Mouse (Mus musculus) MEL (cell line): ENCODE results near the gene Olfr1262. TPM values are rescaled to one million over a fixed set of nuclear protein-coding genes. Genes with fewer than 3 reads are reported as not detected.

ENCODE experiments used
- DNase-seq: peaks from one replicate; pipeline ENCODE4 v3.0.0; 2011; ENCODE audit warnings: low read depth, low spot score
- H3K27ac ChIP-seq: 2 replicates; pipeline ENCODE4 v1.5.1; 2012; ENCODE audit warnings: low read depth, mild to moderate bottlenecking, control low read depth, low read length, moderate library complexity; ENCODE audit not compliant: control insufficient read depth
- H3K27me3 ChIP-seq, 2 experiments: fragments of 150-350 bp in 1 of 2; sonication (generic) in 1 of 2; 2 replicates each; pipeline ENCODE4 v1.6.1; 2012; ENCODE audit warnings: low read length in 2 of 2, mild to moderate bottlenecking in 2 of 2, improper control_type of control experiment in 1 of 2, moderate library complexity in 1 of 2; ENCODE audit not compliant: insufficient read depth in 2 of 2, control insufficient read depth in 1 of 2
- H3K36me3 ChIP-seq, 2 experiments: 2 replicates each; pipeline ENCODE4 v1.6.1; 2012 to 2014; ENCODE audit warnings: low read length in 2 of 2, improper control_type of control experiment in 1 of 2, inconsistent platforms in 1 of 2, mild to moderate bottlenecking in 1 of 2; ENCODE audit not compliant: insufficient read depth in 2 of 2, control insufficient read depth in 1 of 2
- H3K4me1 ChIP-seq, 2 experiments: fragments of 150-350 bp in 1 of 2; sonication (generic) in 1 of 2; 2 replicates each; pipeline ENCODE4 v1.6.1; 2012; ENCODE audit warnings: low read length in 2 of 2, improper control_type of control experiment in 1 of 2, mild to moderate bottlenecking in 1 of 2; ENCODE audit not compliant: insufficient read depth in 2 of 2, control insufficient read depth in 1 of 2
- H3K4me3 ChIP-seq, 2 experiments: fragments of 150-350 bp in 1 of 2; sonication (generic) in 1 of 2; 2 replicates each; pipeline ENCODE4 v1.5.1; 2012; ENCODE audit warnings: low read depth in 2 of 2, low read length in 2 of 2, mild to moderate bottlenecking in 2 of 2, moderate library complexity in 2 of 2, control low read depth in 1 of 2, improper control_type of control experiment in 1 of 2; ENCODE audit not compliant: control insufficient read depth in 1 of 2, insufficient read depth in 1 of 2
- H3K79me2 ChIP-seq: 2 replicates; pipeline ENCODE4 v1.6.1; 2012; ENCODE audit warnings: mild to moderate bottlenecking, low read length, moderate library complexity; ENCODE audit not compliant: control insufficient read depth, poor library complexity, insufficient read depth
- H3K9ac ChIP-seq: 2 replicates; pipeline ENCODE4 v1.6.1; 2012; ENCODE audit warnings: low read depth, mild to moderate bottlenecking, control low read depth, low read length, moderate library complexity; ENCODE audit not compliant: control insufficient read depth, poor library complexity, severe bottlenecking
- H3K9me3 ChIP-seq: fragments of 150-350 bp; sonication (generic); replicated peaks from 2 replicates; pipeline ENCODE4 v1.6.1; 2012; ENCODE audit warnings: mild to moderate bottlenecking, low read length, improper control_type of control experiment, moderate library complexity; ENCODE audit not compliant: insufficient read depth
- CTCF ChIP-seq, 3 experiments: IDR thresholded peaks in 2 of 3; conservative IDR thresholded peaks in 1 of 3; 2 replicates each; pipeline ENCODE4 v1.5.1; 2011 to 2012; ENCODE audit warnings: low read length in 3 of 3, low read depth in 2 of 3, mild to moderate bottlenecking in 2 of 3, improper control_type of control experiment in 1 of 3, inconsistent platforms in 1 of 3, mixed read lengths in 1 of 3, moderate library complexity in 1 of 3; ENCODE audit not compliant: control insufficient read depth in 1 of 3, insufficient read depth in 1 of 3, poor library complexity in 1 of 3, severe bottlenecking in 1 of 3
- E2F4 ChIP-seq: IDR thresholded peaks from 2 replicates; pipeline ENCODE4 v1.6.1; 2011; ENCODE audit warnings: low read depth, low read length, improper control_type of control experiment, borderline replicate concordance
- ELF1 ChIP-seq: IDR thresholded peaks from 2 replicates; pipeline ENCODE4 v1.6.1; 2014; ENCODE audit warnings: low read depth, mild to moderate bottlenecking, inconsistent platforms, low read length, improper control_type of control experiment, moderate library complexity
- ETS1 ChIP-seq: IDR thresholded peaks from 2 replicates; pipeline ENCODE4 v1.6.1; 2012; ENCODE audit warnings: low read depth, mild to moderate bottlenecking, inconsistent platforms, low read length, improper control_type of control experiment, moderate library complexity
- GATA1 ChIP-seq: IDR thresholded peaks from 2 replicates; pipeline ENCODE4 v1.6.1; 2011; ENCODE audit warnings: low read depth, low read length, improper control_type of control experiment
- HCFC1 ChIP-seq: IDR thresholded peaks from 2 replicates; pipeline ENCODE4 v1.6.1; 2012; ENCODE audit warnings: low read depth, mild to moderate bottlenecking, inconsistent platforms, low read length, improper control_type of control experiment, moderate library complexity
- JUND ChIP-seq: IDR thresholded peaks from 2 replicates; pipeline ENCODE4 v1.6.1; 2011; ENCODE audit warnings: low read depth, mild to moderate bottlenecking, improper control_type of control experiment, low read length
- KAT2A ChIP-seq: conservative IDR thresholded peaks from 2 replicates; pipeline ENCODE4 v1.6.1; 2012; ENCODE audit warnings: low read depth, low read length, improper control_type of control experiment, inconsistent platforms
- MAFK ChIP-seq: IDR thresholded peaks from 2 replicates; pipeline ENCODE4 v1.6.1; 2011; ENCODE audit warnings: low read depth, mild to moderate bottlenecking, low read length, improper control_type of control experiment, borderline replicate concordance
- MAZ ChIP-seq: IDR thresholded peaks from 2 replicates; pipeline ENCODE4 v1.6.1; 2012; ENCODE audit warnings: low read depth, mild to moderate bottlenecking, inconsistent platforms, low read length, improper control_type of control experiment
- MEF2A ChIP-seq: IDR thresholded peaks from 2 replicates; pipeline ENCODE4 v1.6.1; 2014; ENCODE audit warnings: low read depth, mild to moderate bottlenecking, inconsistent platforms, low read length, improper control_type of control experiment; ENCODE audit not compliant: poor library complexity, insufficient replicate concordance, severe bottlenecking; ENCODE audit errors: extremely low read depth
- MXI1 ChIP-seq: IDR thresholded peaks from 2 replicates; pipeline ENCODE4 v1.6.1; 2011; ENCODE audit warnings: mild to moderate bottlenecking, low read depth, low read length, improper control_type of control experiment
- MYC ChIP-seq: IDR thresholded peaks from 2 replicates; pipeline ENCODE4 v1.6.1; 2011; ENCODE audit warnings: low read depth, mild to moderate bottlenecking, low read length, improper control_type of control experiment, moderate library complexity
- NRF1 ChIP-seq: IDR thresholded peaks from 2 replicates; pipeline ENCODE4 v1.6.1; 2014; ENCODE audit warnings: low read depth, mild to moderate bottlenecking, inconsistent platforms, low read length, improper control_type of control experiment, moderate library complexity; ENCODE audit not compliant: poor library complexity, insufficient read depth, severe bottlenecking
- POLR2AphosphoS5 ChIP-seq: IDR thresholded peaks from 2 replicates; pipeline ENCODE4 v1.6.1; 2012; ENCODE audit warnings: low read depth, borderline replicate concordance, mild to moderate bottlenecking, inconsistent platforms, low read length, moderate library complexity, mixed read lengths
- RCOR1 ChIP-seq: IDR thresholded peaks from 2 replicates; pipeline ENCODE4 v1.6.1; 2012; ENCODE audit warnings: low read depth, mild to moderate bottlenecking, inconsistent platforms, low read length, improper control_type of control experiment
- SMC3 ChIP-seq: IDR thresholded peaks from 2 replicates; pipeline ENCODE4 v1.6.1; 2011; ENCODE audit warnings: low read depth, low read length, improper control_type of control experiment
- TAL1 ChIP-seq: IDR thresholded peaks from 2 replicates; pipeline ENCODE4 v1.6.1; 2012; ENCODE audit warnings: mild to moderate bottlenecking, inconsistent platforms, low read length, moderate library complexity, mixed read lengths
- TBP ChIP-seq: IDR thresholded peaks from 2 replicates; pipeline ENCODE4 v1.8.0; 2011; ENCODE audit warnings: low read depth, low read length, improper control_type of control experiment
- TCF12 ChIP-seq: IDR thresholded peaks from 2 replicates; pipeline ENCODE4 v1.6.1; 2014; ENCODE audit warnings: low read depth, mild to moderate bottlenecking, inconsistent platforms, low read length, improper control_type of control experiment, moderate library complexity
- USF1 ChIP-seq: IDR thresholded peaks from 2 replicates; pipeline ENCODE4 v1.6.1; 2014; ENCODE audit warnings: low read depth, mild to moderate bottlenecking, inconsistent platforms, low read length, improper control_type of control experiment, moderate library complexity
- ZC3H11A ChIP-seq: IDR thresholded peaks from 2 replicates; pipeline ENCODE4 v1.6.1; 2012; ENCODE audit warnings: low read depth, mild to moderate bottlenecking, inconsistent platforms, low read length, improper control_type of control experiment
- ZKSCAN1 ChIP-seq: IDR thresholded peaks from 2 replicates; pipeline ENCODE4 v1.6.1; 2012; ENCODE audit warnings: low read depth, mild to moderate bottlenecking, inconsistent platforms, low read length, improper control_type of control experiment, moderate library complexity
- ZNF384 ChIP-seq: IDR thresholded peaks from 2 replicates; pipeline ENCODE4 v1.6.1; 2012; ENCODE audit warnings: low read depth, mild to moderate bottlenecking, inconsistent platforms, low read length, improper control_type of control experiment
- polyA plus RNA-seq, 2 experiments: library from polyadenylated mRNA; stranded (reverse) in 1 of 2; unstranded in 1 of 2; fragments of >175 nt in 1 of 2; fragments of >200 nt in 1 of 2; gene quantifications; 2 replicates each; pipeline versions ENCODE4 v1.2.1 to v1.2.4; 2012; ENCODE audit warnings: low replicate concordance in 2 of 2, low read depth in 1 of 2; ENCODE audit not compliant: insufficient read length in 2 of 2, insufficient read depth in 1 of 2, missing spikeins in 1 of 2
- total RNA-seq: library from RNA; depleted of rRNA; stranded (reverse); fragments of 300-350 nt; gene quantifications from 2 replicates; pipeline ENCODE4 v1.2.3, GENCODE M21; 2012

The Olfr1262 gene
- total and polyA plus RNA-seq, 3 experiments = not detected

DNA sequence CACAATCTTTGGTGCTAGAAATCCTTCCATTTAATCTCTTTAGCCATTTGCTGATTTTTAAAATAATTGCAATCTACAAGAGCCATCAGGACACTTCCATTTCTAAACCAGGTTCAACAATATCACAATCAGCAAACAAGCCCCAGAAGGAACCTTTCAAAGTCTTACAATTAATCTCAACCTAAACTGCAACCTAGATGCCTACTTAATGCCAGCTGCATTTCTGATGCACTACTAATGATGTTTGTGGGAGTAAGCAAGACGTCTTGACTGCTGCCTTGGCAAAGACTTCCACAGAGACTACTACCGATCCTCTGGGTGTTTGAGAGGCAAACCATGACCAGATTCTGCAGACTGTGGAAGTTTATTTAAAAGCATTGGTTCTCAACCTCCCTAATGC is 11.9 kb downstream of the Olfr1262 start, which contains the start of gene Olfr1263:
Gene Olfr1263 (plus strand): TSS at position 301 of the 400 bp plus-strand sequence.
- Histone ChIP-seq H3K36me3 (no peaks in the 10 kb centered on the region), H3K27ac (no peak within 1 kb of the TSS), H3K27me3 (no peaks in the 10 kb centered on the region), H3K4me3 (no peak within 1 kb of the TSS), H3K9ac (no peak within 1 kb of the TSS), H3K79me2 (no peaks in the 10 kb centered on the region), H3K9me3 (no peaks in the 10 kb centered on the region), H3K4me1 (no peaks in the 10 kb centered on the region)
- DNase-seq = no peak
- no peak for TF ChIP-seq RCOR1
- TF ChIP-seq ZKSCAN1 = no peak
- no peak for TF ChIP-seq ELF1
- TF ChIP-seq MAFK = no peak
- TF ChIP-seq JUND = no peak
- TF ChIP-seq SMC3 = no peak
- TF ChIP-seq TAL1 = no peak
- no peak for TF ChIP-seq CTCF (IDR thresholded peaks at IDR 0.05 in 2 of 3, conservative IDR thresholded peaks at IDR 0.05 in 1 of 3; ENCODE audit: control insufficient read depth in 1 of 3, insufficient read depth in 1 of 3, low read depth in 2 of 3, low read length in 3 of 3, poor library complexity in 1 of 3, severe bottlenecking in 1 of 3)
- TF ChIP-seq MYC = no peak
- no peak for TF ChIP-seq E2F4
- TF ChIP-seq MAZ = no peak
- TF ChIP-seq HCFC1 = no peak
- no peak for TF ChIP-seq MEF2A
- no peak for TF ChIP-seq KAT2A
- no peak for TF ChIP-seq ZNF384
- no peak for TF ChIP-seq ZC3H11A

DNA sequence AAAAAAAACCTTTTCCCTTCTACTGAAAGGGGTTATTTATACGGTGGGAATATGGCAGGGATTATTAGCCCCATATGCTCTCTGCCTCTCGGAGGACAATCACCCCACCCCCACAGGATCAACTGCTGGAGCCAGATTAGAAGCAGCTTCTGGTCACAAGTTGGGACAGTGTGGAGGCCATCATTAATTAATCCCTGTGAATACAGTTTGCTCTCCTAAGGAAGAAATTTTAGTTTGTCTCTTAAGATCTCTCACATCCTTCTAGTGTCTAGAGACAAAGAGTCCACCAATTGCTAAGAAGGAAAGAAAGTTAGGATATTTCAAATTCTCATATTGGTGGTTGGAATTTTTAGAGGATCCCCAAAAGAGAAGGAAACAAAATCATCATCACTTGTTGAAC is 25.5 kb downstream of the Olfr1262 start, which contains the start of gene Olfr1264:
Gene Olfr1264 (minus strand): TSS at position 101 of the 400 bp plus-strand sequence.
- TF ChIP-seq TBP = no peak
- no peak for TF ChIP-seq ETS1
- no peak for TF ChIP-seq TCF12
- TF ChIP-seq POLR2AphosphoS5 = no peak
- no peak for TF ChIP-seq MXI1
- no peak for TF ChIP-seq NRF1
- no peak for TF ChIP-seq TAL1
- no peak for TF ChIP-seq USF1
- no peak for TF ChIP-seq HCFC1
- TF ChIP-seq GATA1 = no peak
- TF ChIP-seq KAT2A = no peak
- no peak for TF ChIP-seq RCOR1
- TF ChIP-seq, all 39 proteins: peak for 0
- no peaks in the 10 kb centered on the region for H3K27me3 ChIP-seq
- H3K9ac ChIP-seq = no peak within 1 kb of the TSS
- H3K27ac ChIP-seq = no peak within 1 kb of the TSS
- H3K4me3 ChIP-seq = no peak within 1 kb of the TSS
- H3K9me3 ChIP-seq = 0 out of 2 replicates have a peak, but pooled peaks cover 1% of the 10 kb centered on the region
- no peaks in the 10 kb centered on the region for H3K4me1 ChIP-seq
- no peaks in the 10 kb centered on the region for H3K79me2 ChIP-seq
- H3K36me3 ChIP-seq = no peaks in the 10 kb centered on the region
- DNase-seq = no peak
